Mouse (Mus musculus): ENCODE results near the gene Lmo4. TPM values are rescaled to one million over a fixed set of nuclear protein-coding genes. Genes with fewer than 3 reads are reported as not detected.

Gene Lmo4
- polyA plus RNA-seq, 3 experiments from 2014 or later: 8.6 to 12.7 (median 10.9) TPM

- no peak for ATAC-seq
Observed at GRCm38 (mm10) chr3:144203259-144203987, 1.6 kb downstream of the Lmo4 start.

GRCm38 (mm10) chr3:144202574-144203258, 2.3 kb downstream of the Lmo4 start:
- ATAC-seq: no peak

GRCm38 (mm10) chr3:144201794-144202573, 3.0 kb downstream of the Lmo4 start:
- peak; percentile 7 for ATAC-seq

- no peak for ATAC-seq
Observed at GRCm38 (mm10) chr3:144185327-144186152, 19.5 kb downstream of the Lmo4 start.

- ATAC-seq: no peak
Observed at GRCm38 (mm10) chr3:144184918-144185317, 20.1 kb downstream of the Lmo4 start.

GRCm38 (mm10) chr3:144182229-144182628, 22.8 kb downstream of the Lmo4 start:
- ATAC-seq: no peak

- no peak for ATAC-seq
Observed at GRCm38 (mm10) chr3:144178937-144179336, 26.1 kb downstream of the Lmo4 start.

GRCm38 (mm10) chr3:144173866-144174588, 31.0 kb downstream of the Lmo4 start:
- ATAC-seq: no peak

GRCm38 (mm10) chr3:144173138-144173537, 31.9 kb downstream of the Lmo4 start:
- ATAC-seq: no peak

- ATAC-seq: no peak
Observed at GRCm38 (mm10) chr3:144171749-144172148, 33.3 kb downstream of the Lmo4 start.

GRCm38 (mm10) chr3:144170539-144170938, 34.5 kb downstream of the Lmo4 start:
- no peak for ATAC-seq

- ATAC-seq: no peak
Observed at GRCm38 (mm10) chr3:144166439-144167155, 38.4 kb downstream of the Lmo4 start.

GRCm38 (mm10) chr3:144165439-144165838, 39.6 kb downstream of the Lmo4 start:
- ATAC-seq: no peak

- no peak for ATAC-seq
Observed at GRCm38 (mm10) chr3:144164665-144165385, 40.2 kb downstream of the Lmo4 start.

- ATAC-seq: no peak
Observed at GRCm38 (mm10) chr3:144163718-144164117, 41.3 kb downstream of the Lmo4 start.

GRCm38 (mm10) chr3:144162156-144162555, 42.9 kb downstream of the Lmo4 start:
- ATAC-seq: no peak

GRCm38 (mm10) chr3:144161261-144161660, 43.8 kb downstream of the Lmo4 start:
- ATAC-seq: no peak

GRCm38 (mm10) chr3:144155746-144156145, 49.3 kb downstream of the Lmo4 start:
- no peak for ATAC-seq

- ATAC-seq: no peak
Observed at GRCm38 (mm10) chr3:144153395-144153794, 51.6 kb downstream of the Lmo4 start.

- no peak for ATAC-seq
Observed at GRCm38 (mm10) chr3:144151001-144151400, 54.0 kb downstream of the Lmo4 start.

Measured in inflammation-experienced regulatory T-cells, adult 6 months (primary cell).